Mouse (Mus musculus): Measurements from ENCODE around the gene Pet100. TPM values are rescaled to one million over a fixed set of nuclear protein-coding genes. Genes with fewer than 3 reads are reported as not detected.

The Pet100 gene
- total RNA-seq, 2 experiments from 2014 or later, result 80.8 to 85.8 TPM

GRCm38 (mm10) chr8:3622119-3622518, 771 bp downstream of the Pet100 start:
- no peak for DNase-seq (ENCODE audit: low spot score in 2 of 2)

DNA sequence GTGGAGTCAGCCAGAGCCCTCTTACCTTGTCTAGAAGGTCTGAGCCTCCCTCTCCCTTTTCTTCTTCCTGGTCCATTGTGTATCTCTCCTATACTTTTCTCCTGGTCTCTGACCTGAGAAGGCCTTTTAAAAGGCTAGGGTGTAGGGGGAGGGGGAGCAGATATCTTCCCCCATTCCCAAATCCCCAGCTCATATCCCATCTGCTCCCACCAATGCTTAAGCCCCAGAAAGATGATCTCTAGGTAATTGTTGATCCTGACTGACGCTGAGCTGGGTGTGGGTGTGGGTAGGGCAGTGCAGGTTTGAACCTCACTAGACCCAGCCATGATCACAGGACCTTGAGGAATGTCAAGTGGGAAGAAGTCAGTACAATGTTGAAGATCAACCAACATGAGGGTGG, 4.1 kb downstream of the Pet100 start, which contains the start of gene Pcp2:
TSS of gene Pcp2 (minus strand) at position 101 of the 400 bp plus-strand sequence.
- no peak for DNase-seq (ENCODE audit: low spot score in 2 of 2)

DNA sequence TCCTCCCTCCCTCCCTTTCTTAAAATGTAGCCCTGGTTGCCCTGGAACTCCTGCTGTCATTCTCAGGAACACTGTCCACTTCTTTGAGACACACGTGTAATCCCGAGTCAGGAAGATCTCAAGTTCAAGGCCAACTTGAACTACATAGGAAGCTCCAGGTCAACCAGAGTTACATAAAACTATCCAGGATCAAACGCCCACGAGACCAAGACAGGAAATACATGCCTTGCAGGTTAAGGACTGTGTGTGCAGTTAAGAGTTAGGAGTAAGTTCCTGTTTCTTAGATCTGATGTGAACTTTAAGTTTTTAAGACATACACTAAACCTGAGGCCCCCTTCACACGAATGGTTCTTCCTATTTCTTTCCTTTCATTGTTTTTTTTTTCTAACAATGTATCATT, 5.6 kb downstream of the Pet100 start:
- no peak for DNase-seq (ENCODE audit: low spot score in 2 of 2)

- peak; percentile 34 to 53 for DNase-seq (ENCODE audit: low spot score in 2 of 2)
Observed at GRCm38 (mm10) chr8:3628014-3628413, 6.7 kb downstream of the Pet100 start.

DNA sequence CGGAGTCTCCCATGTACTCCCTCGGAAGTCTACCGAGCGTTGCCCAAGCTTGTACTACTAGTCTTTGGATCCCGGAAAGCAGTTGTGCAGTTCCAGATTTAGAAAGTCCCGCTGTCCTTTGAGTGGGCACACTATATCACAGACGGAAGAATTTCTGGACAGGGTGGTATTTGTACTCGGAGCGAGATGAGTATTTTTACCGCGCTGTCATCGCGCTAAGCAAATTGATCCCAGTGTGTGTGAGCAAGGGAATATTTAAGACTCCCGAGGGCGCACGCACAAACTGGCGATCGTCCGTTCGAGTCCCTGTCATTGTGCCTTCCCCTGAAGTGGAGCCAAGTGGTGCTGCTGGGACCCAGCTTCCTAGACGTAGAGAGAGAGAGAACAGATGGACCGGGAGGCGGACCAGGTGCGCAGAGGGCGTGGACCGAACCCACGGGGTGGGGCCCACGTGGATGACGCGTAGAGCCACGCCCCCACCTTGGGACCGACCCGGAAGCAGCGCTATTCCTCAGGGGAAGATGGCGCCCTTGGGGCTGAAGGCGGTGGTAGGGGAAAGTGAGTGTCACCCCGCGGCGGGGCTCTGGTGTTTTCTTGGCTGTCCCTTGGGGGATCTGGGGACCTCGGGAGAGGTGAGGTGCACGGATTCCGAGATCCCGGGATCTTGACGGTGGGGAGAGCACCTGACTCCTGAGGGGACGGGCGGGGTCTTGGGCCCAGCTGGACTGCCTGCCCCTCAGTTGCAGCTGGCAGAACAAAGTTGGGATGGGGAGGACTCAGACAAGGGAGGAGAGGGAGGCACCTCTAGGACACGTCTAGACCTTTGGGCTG, 9.5 kb downstream of the Pet100 start, which contains the start of gene Stxbp2:
TSS of gene Stxbp2 (plus strand) at position 309 of the 831 bp plus-strand sequence.
- peak; percentile 70 to 73 for DNase-seq (ENCODE audit: low spot score in 2 of 2)

GRCm38 (mm10) chr8:3631478-3631875, 10.1 kb downstream of the Pet100 start:
- DNase-seq (ENCODE audit: low spot score in 2 of 2), result no peak

GRCm38 (mm10) chr8:3645804-3646203, 24.5 kb downstream of the Pet100 start:
- no peak for DNase-seq (ENCODE audit: low spot score in 2 of 2)

GRCm38 (mm10) chr8:3646824-3647531, 25.6 kb downstream of the Pet100 start:
- DNase-seq (ENCODE audit: low spot score in 2 of 2), result no peak

- DNase-seq (ENCODE audit: low spot score in 2 of 2), result no peak
Observed at GRCm38 (mm10) chr8:3647561-3647960, 26.2 kb downstream of the Pet100 start.

DNA sequence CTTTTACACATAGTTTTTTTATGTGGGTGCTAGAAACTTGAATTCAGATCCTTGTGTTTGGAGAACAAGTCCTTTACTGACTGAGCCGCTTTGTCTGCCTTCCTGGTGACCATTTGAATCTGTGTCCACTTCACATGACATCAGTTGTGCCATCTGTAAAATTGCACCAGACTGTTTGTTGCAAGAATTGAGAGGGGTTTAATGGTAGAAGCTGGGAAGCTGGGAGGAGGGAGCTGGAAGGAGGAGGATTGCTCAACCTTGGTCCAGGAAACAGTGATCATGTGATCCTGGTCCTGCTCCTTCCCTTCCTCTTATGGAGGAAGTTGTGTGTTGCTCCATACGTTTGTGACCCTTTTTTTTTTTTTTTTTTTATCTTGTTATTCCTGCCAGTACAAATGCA, 26.9 kb downstream of the Pet100 start:
- no peak for DNase-seq (ENCODE audit: low spot score in 2 of 2)

DNA sequence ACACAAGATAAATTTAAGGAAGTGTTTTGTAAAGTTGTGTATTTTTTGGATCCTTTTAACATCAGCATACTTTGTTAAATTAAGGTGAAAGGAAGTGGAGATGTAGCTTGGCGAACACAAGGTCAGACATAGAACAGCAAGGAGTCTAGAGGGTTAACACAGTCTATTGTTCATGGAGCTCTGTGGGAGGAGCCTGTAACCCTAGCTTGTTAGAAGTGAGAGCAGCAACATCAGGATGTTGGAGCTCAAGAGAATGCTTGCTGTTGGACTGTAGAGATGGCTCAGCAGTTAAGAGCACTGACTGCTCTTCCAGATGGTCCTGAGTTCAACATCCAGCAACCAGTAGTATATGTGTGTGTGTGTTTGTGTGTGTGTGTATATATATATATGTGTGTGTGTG, 27.6 kb downstream of the Pet100 start:
- no peak for DNase-seq (ENCODE audit: low spot score in 2 of 2)

DNA sequence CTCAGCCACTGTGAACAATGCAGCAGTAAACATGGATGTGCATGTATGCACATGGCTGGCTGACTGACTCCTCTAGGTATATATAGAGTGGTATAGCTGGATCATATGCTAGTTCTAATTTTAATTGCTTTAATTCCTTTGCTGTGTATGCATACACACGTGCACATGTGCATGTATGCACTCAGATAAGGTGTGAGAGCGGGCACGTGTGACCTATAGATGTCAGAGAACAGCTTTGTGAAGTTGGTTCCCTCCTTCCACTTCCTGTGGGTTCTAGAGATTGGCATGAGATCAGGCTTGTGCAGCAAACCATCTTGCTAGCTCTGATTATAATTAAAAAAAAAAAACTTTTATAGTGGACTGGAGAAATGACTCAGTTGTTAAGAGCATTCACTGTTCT, 31.5 kb downstream of the Pet100 start:
- no peak for DNase-seq (ENCODE audit: low spot score in 2 of 2)

- no peak for DNase-seq (ENCODE audit: low spot score in 2 of 2)
Observed at GRCm38 (mm10) chr8:3654726-3655508, 33.6 kb downstream of the Pet100 start.

DNA sequence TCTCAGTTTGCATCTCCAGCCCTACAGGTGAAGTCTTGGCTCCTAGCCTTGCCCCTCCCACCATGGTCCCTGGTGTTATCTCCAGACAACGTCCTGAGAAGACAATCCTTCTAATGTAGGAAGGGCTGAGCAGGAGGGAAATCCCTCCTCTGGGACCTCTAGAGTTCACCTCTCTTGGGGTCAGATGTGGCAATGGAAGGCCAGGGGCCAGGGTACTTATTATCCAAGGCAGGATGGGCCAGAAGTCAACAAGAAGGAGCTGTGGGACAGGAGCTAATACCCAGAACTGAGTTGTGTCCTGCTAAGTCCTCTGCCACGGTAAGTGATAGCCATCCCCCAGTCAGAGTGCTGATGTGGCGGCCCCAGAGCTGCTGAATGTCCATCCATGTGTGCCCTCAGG, 34.2 kb downstream of the Pet100 start, which contains the start of gene Retn:
TSS of gene Retn (plus strand) at position 245 of the 400 bp plus-strand sequence.
- no peak for DNase-seq (ENCODE audit: low spot score in 2 of 2)

- DNase-seq (ENCODE audit: low spot score in 2 of 2), result peak in 1 of 2 experiments; percentile 35
Observed at GRCm38 (mm10) chr8:3656725-3657381, 35.5 kb downstream of the Pet100 start.

GRCm38 (mm10) chr8:3660889-3661288, 39.5 kb downstream of the Pet100 start:
- no peak for DNase-seq (ENCODE audit: low spot score in 2 of 2)

DNA sequence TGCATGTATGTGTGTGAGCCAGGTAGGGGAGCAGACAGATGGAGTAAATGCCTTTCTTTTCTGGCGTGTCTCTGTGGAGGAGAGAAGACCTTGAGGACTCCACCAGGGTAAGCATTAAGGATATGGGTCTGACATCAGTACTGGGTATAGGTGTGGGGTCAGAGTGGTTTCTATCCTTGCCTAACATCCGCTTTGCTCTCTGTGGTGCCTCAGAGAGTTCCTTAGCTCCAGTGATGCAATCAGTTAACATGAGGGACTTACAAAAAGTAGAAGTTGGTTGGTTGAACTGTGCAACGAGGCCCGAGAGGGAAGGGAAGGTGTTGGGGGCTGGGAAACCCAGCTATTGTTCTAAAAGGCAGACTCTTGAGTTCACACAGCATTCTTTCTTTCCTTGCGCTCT, 43.1 kb downstream of the Pet100 start:
- no peak for DNase-seq (ENCODE audit: low spot score in 2 of 2)

DNA sequence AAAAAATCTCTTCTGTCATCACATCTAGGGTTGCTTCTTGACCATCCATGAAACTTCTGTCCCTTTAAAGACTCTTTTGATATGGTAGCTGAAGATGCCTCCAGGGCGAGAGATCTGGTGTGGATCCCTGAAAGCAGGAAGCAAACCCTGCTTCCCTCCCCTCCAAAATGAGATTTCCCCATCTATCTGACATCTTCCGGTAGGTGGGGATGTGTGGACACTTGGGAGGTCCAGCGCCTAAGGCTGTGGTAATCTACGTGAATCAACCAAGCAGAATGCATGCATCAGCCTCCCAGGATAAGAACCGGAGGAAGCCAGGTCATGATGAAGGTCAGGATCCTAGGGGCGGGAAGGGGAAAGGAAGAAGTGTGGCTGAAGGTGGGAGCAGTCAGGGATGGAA, 44.2 kb downstream of the Pet100 start, which contains the start of gene Mcemp1:
TSS of gene Mcemp1 (plus strand) at position 248 of the 400 bp plus-strand sequence.
- no peak for DNase-seq (ENCODE audit: low spot score in 2 of 2)

- DNase-seq (ENCODE audit: low spot score in 2 of 2), result no peak
Observed at GRCm38 (mm10) chr8:3670388-3670787, 49.0 kb downstream of the Pet100 start.

DNA sequence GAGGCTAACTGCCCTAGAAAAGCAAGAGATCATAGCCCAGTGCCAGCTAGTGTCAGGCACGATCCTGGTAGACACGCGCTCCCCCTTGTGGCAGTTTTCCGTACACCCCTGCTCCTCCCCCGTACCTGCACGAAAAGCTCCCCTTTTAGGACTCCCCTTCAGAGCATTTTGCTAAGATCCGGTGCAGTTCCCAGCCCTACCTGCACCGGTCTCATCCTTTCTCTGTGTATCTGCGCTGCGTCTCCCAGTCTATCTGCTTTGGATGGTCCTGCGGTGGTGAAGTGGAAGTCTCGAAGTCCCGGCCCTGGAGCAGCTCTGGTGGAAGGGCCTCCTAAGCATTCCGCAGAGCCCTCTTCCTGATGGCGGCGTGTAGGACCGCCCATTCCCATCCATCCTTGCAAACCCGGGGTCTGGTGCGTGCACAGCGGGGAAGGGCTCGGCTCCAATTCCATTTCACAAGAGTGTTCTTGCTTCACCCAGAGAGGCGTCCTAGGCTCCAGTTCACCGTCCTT, 50.7 kb downstream of the Pet100 start, which contains the start of gene Fcor:
TSS of gene Fcor (minus strand) at position 383 of the 512 bp plus-strand sequence.
- peak; percentile 88 to 94 for DNase-seq (ENCODE audit: low spot score in 2 of 2)

Measured in left cerebral cortex, adult 18-20 months (tissue).